Mouse (Mus musculus) limb, embryonic 10.5 days (tissue): ENCODE results near the gene Sacs. TPM values are rescaled to one million over a fixed set of nuclear protein-coding genes. Genes with fewer than 3 reads are reported as not detected.

ENCODE experiments used
- DNase-seq: peaks from one replicate; pipeline ENCODE4 v3.0.0-alpha.2; 2017; ENCODE audit warnings: low spot score
- H3K27ac ChIP-seq: fragments of 300-500 bp; sonication (generic); 2 replicates; pipeline ENCODE4 v1.5.1; 2016; ENCODE audit warnings: mild to moderate bottlenecking
- H3K27me3 ChIP-seq: fragments of 300-500 bp; sonication (generic); 2 replicates; pipeline ENCODE4 v1.6.1; 2016; ENCODE audit warnings: low read depth, mild to moderate bottlenecking; ENCODE audit not compliant: poor library complexity, severe bottlenecking
- H3K36me3 ChIP-seq: fragments of 300-500 bp; sonication (generic); 2 replicates; pipeline ENCODE4 v1.6.1; 2016; ENCODE audit warnings: mild to moderate bottlenecking, moderate library complexity
- H3K4me1 ChIP-seq: fragments of 300-500 bp; sonication (generic); 2 replicates; pipeline ENCODE4 v1.6.1; 2016
- H3K4me3 ChIP-seq: fragments of 300-500 bp; sonication (generic); 2 replicates; pipeline ENCODE4 v1.5.1; 2016; ENCODE audit warnings: mild to moderate bottlenecking, moderate library complexity
- H3K9me3 ChIP-seq: fragments of 300-500 bp; sonication (generic); replicated peaks from 2 replicates; pipeline ENCODE4 v1.6.1; 2016; ENCODE audit warnings: mild to moderate bottlenecking
- WGBS: fragments of 180-500 bp; shearing (Covaris S2); methylation state at CpG from one replicate; pipeline ENCODE4 v1.1.7; 2016; 5-methylcytosine and 5-hydroxymethylcytosine counted together
- polyA plus RNA-seq: library from polyadenylated mRNA; unstranded; fragments of >200 nt; fragmentation: Nextera tagmentation; extraction: Ambion mirVana; gene quantifications from 2 replicates; pipeline ENCODE4 v1.2.1, GENCODE M21; 2016

The Sacs gene
- polyA plus RNA-seq, 1 experiment from 2014 or later = 2.1 TPM

GRCm38 (mm10) chr14:61229763-61230162 is 91.5 kb downstream of the Sacs start:
- no peak for DNase-seq
- 79% methylated on average over 5 of the region's 5 CpGs for WGBS
- Histone ChIP-seq H3K27me3 (no peaks in the 10 kb centered on the region), H3K36me3 (no peaks in the 10 kb centered on the region), H3K4me1 (no peaks in the 10 kb centered on the region), H3K9me3 (no peaks in the 10 kb centered on the region), H3K4me3 (no peak overlapping the region), H3K27ac (no peak overlapping the region)

GRCm38 (mm10) chr14:61230179-61230578 is 91.9 kb downstream of the Sacs start:
- Histone ChIP-seq H3K4me1 (no peaks in the 10 kb centered on the region), H3K27me3 (no peaks in the 10 kb centered on the region), H3K27ac (no peak overlapping the region), H3K36me3 (no peaks in the 10 kb centered on the region), H3K9me3 (no peaks in the 10 kb centered on the region), H3K4me3 (no peak overlapping the region)
- DNase-seq = no peak
- 91% methylated on average over 4 of the region's 4 CpGs for WGBS

GRCm38 (mm10) chr14:61232016-61232568 is 93.8 kb downstream of the Sacs start:
- 92% methylated on average over 13 of the region's 13 CpGs for WGBS
- no peak overlapping the region for H3K27ac ChIP-seq

GRCm38 (mm10) chr14:61235846-61236474 is 97.7 kb downstream of the Sacs start:
- 68% methylated on average over 5 of the region's 5 CpGs for WGBS
- H3K36me3 ChIP-seq = no peaks in the 10 kb centered on the region

More at GRCm38 (mm10) chr14:61232016-61232568, 93.8 kb downstream of the Sacs start:
- Histone ChIP-seq H3K4me3 (no peak overlapping the region), H3K36me3 (no peaks in the 10 kb centered on the region), H3K27me3 (no peaks in the 10 kb centered on the region), H3K4me1 (no peaks in the 10 kb centered on the region), H3K9me3 (no peaks in the 10 kb centered on the region)
- no peak for DNase-seq

GRCm38 (mm10) chr14:61237101-61237654 is 98.9 kb downstream of the Sacs start:
- Histone ChIP-seq H3K4me3 (no peak overlapping the region), H3K27ac (no peak overlapping the region), H3K27me3 (no peaks in the 10 kb centered on the region), H3K36me3 (no peaks in the 10 kb centered on the region), H3K4me1 (0 out of 2 replicates have a peak, but pooled peaks cover 2% of the 10 kb centered on the region), H3K9me3 (no peaks in the 10 kb centered on the region)
- no peak for DNase-seq
- WGBS = 24% methylated on average over 4 of the region's 4 CpGs

More at GRCm38 (mm10) chr14:61235846-61236474, 97.7 kb downstream of the Sacs start:
- Histone ChIP-seq H3K27me3 (no peaks in the 10 kb centered on the region), H3K4me1 (0 out of 2 replicates have a peak, but pooled peaks cover 2% of the 10 kb centered on the region), H3K9me3 (no peaks in the 10 kb centered on the region), H3K27ac (no peak overlapping the region), H3K4me3 (no peak overlapping the region)
- no peak for DNase-seq

GRCm38 (mm10) chr14:61238751-61239150 is 100.5 kb downstream of the Sacs start:
- Histone ChIP-seq H3K9me3 (no peaks in the 10 kb centered on the region), H3K27ac (no peak overlapping the region), H3K4me1 (0 out of 2 replicates have a peak, but pooled peaks cover 2% of the 10 kb centered on the region), H3K4me3 (no peak overlapping the region), H3K36me3 (no peaks in the 10 kb centered on the region), H3K27me3 (no peaks in the 10 kb centered on the region)
- DNase-seq = no peak
- 73% methylated on average over 9 of the region's 9 CpGs for WGBS

- H3K36me3 ChIP-seq = no peaks in the 10 kb centered on the region
- H3K4me1 ChIP-seq = 0 out of 2 replicates have a peak, but pooled peaks cover 2% of the 10 kb centered on the region
- no peaks in the 10 kb centered on the region for H3K27me3 ChIP-seq
- H3K4me3 ChIP-seq = no peak overlapping the region
- no peak for DNase-seq
- H3K27ac ChIP-seq = no peak overlapping the region
- H3K9me3 ChIP-seq = no peaks in the 10 kb centered on the region
- 41% methylated on average over 6 of the region's 6 CpGs for WGBS
Observed at GRCm38 (mm10) chr14:61242611-61243010, 104.4 kb downstream of the Sacs start.

- H3K9me3 ChIP-seq = no peaks in the 10 kb centered on the region; the same call in 1 of the 2 replicates
- 91% methylated on average over 3 of the region's 3 CpGs for WGBS
- no peaks in the 10 kb centered on the region for H3K4me1 ChIP-seq
- H3K4me3 ChIP-seq = no peak overlapping the region
- H3K27ac ChIP-seq = no peak overlapping the region
- H3K27me3 ChIP-seq = no peaks in the 10 kb centered on the region
- H3K36me3 ChIP-seq = no peaks in the 10 kb centered on the region
- DNase-seq = no peak
Observed at GRCm38 (mm10) chr14:61246444-61246843, 108.2 kb downstream of the Sacs start.

- no peak overlapping the region for H3K27ac ChIP-seq
- H3K9me3 ChIP-seq = no peaks in the 10 kb centered on the region; the same call in 1 of the 2 replicates
- DNase-seq = no peak
- H3K4me1 ChIP-seq = no peaks in the 10 kb centered on the region
- no peaks in the 10 kb centered on the region for H3K27me3 ChIP-seq
- H3K36me3 ChIP-seq = no peaks in the 10 kb centered on the region
- H3K4me3 ChIP-seq = no peak overlapping the region
- WGBS = 83% methylated on average over 15 of the region's 15 CpGs
Observed at GRCm38 (mm10) chr14:61252596-61253388, 114.5 kb downstream of the Sacs start.

- H3K36me3 ChIP-seq = no peaks in the 10 kb centered on the region
- H3K27me3 ChIP-seq = no peaks in the 10 kb centered on the region
- no peak within 1 kb of the TSS for H3K4me3 ChIP-seq
- no peak for DNase-seq
- no peaks in the 10 kb centered on the region for H3K9me3 ChIP-seq
- H3K27ac ChIP-seq = peak within 1 kb of the TSS; percentile 61
- peaks cover 13% of the 10 kb centered on the region; the same call in 1 of the 2 replicates for H3K4me1 ChIP-seq
- 59% methylated on average over 11 of the region's 11 CpGs for WGBS
Observed at GRCm38 (mm10) chr14:61258352-61258751, 120.1 kb downstream of the Sacs start, which contains the start of gene Sgcg. TSS of gene Sgcg (minus strand) at chr14:61258490.

GRCm38 (mm10) chr14:61259084-61259483 is 120.8 kb downstream of the Sacs start:
- H3K9me3 ChIP-seq = no peaks in the 10 kb centered on the region
- DNase-seq = no peak
- no peaks in the 10 kb centered on the region for H3K36me3 ChIP-seq
- no peak overlapping the region for H3K4me3 ChIP-seq
- no peaks in the 10 kb centered on the region for H3K27me3 ChIP-seq
- H3K27ac ChIP-seq = no peak overlapping the region
- WGBS = 30% methylated on average over 3 of the region's 3 CpGs
- peaks cover 13% of the 10 kb centered on the region; the same call in 1 of the 2 replicates for H3K4me1 ChIP-seq

- H3K27ac ChIP-seq = no peak overlapping the region
- WGBS = 76% methylated on average over 5 of the region's 5 CpGs
- H3K9me3 ChIP-seq = no peaks in the 10 kb centered on the region
- no peak overlapping the region for H3K4me3 ChIP-seq
- H3K27me3 ChIP-seq = peaks cover 17% of the 10 kb centered on the region
- DNase-seq = no peak
- no peaks in the 10 kb centered on the region for H3K4me1 ChIP-seq
- no peaks in the 10 kb centered on the region for H3K36me3 ChIP-seq
Observed at GRCm38 (mm10) chr14:61267908-61268475, 129.7 kb downstream of the Sacs start.
